Mouse (Mus musculus) C2C12 (cell line): ENCODE results near the gene Ppip5k2. TPM values are rescaled to one million over a fixed set of nuclear protein-coding genes. Genes with fewer than 3 reads are reported as not detected.

Experiments
- H3K27me3 ChIP-seq: one replicate; pipeline ENCODE4 v1.6.1; 2011; ENCODE audit not compliant: control insufficient read depth, insufficient read depth, insufficient read length
- H3K36me3 ChIP-seq: one replicate; pipeline ENCODE4 v1.6.1; 2011; ENCODE audit not compliant: control insufficient read depth, insufficient read depth
- H3K4me3 ChIP-seq: one replicate; pipeline ENCODE4 v1.5.1; 2011; ENCODE audit warnings: mild to moderate bottlenecking, control low read depth; ENCODE audit not compliant: poor library complexity, insufficient read depth, severe bottlenecking
- H3K79me2 ChIP-seq: one replicate; pipeline ENCODE4 v1.6.1; 2011; ENCODE audit not compliant: control insufficient read depth, insufficient read depth
- H3K79me3 ChIP-seq: one replicate; pipeline ENCODE4 v1.6.1; 2011; ENCODE audit warnings: low read depth, control low read depth
- H3ac ChIP-seq: one replicate; pipeline ENCODE3; 2011; ENCODE audit warnings: low read depth; ENCODE audit not compliant: control insufficient read depth, insufficient read length
- CEBPB ChIP-seq: IDR thresholded peaks from one replicate; pipeline ENCODE4 v1.6.1; 2011; ENCODE audit warnings: low read depth, mild to moderate bottlenecking, control low read depth, moderate library complexity
- CTCF ChIP-seq: IDR thresholded peaks from one replicate; pipeline ENCODE4 v1.5.1; 2011; ENCODE audit not compliant: control insufficient read depth, insufficient read depth, insufficient read length
- FOSL1 ChIP-seq: IDR thresholded peaks from one replicate; pipeline ENCODE4 v1.8.0; 2011; ENCODE audit warnings: mild to moderate bottlenecking, low read length; ENCODE audit not compliant: poor library complexity, insufficient read depth, severe bottlenecking
- MAX ChIP-seq: IDR thresholded peaks from one replicate; pipeline ENCODE4 v1.6.1; 2011; ENCODE audit warnings: mild to moderate bottlenecking, control low read depth
- MYOD1 ChIP-seq: IDR thresholded peaks from one replicate; pipeline ENCODE4 v1.6.1; 2011; ENCODE audit warnings: low read depth; ENCODE audit not compliant: control insufficient read depth, insufficient read length
- MYOG ChIP-seq: IDR thresholded peaks from one replicate; pipeline ENCODE4 v1.6.1; 2011; ENCODE audit not compliant: control insufficient read depth, insufficient read length; ENCODE audit errors: extremely low read depth
- USF1 ChIP-seq: IDR thresholded peaks from one replicate; pipeline ENCODE4 v1.6.1; 2011; ENCODE audit warnings: low read depth, mild to moderate bottlenecking, control low read depth, moderate library complexity
- polyA plus RNA-seq: library from polyadenylated mRNA; unstranded; fragments of >200 nt; fragmentation: generic; extraction: Trizol; gene quantifications from one replicate; pipeline ENCODE4 v1.2.1, GENCODE M21; 2012; ENCODE audit warnings: missing spikeins

Ppip5k2 gene
- polyA plus RNA-seq, 1 experiment, result 3.8 TPM

GRCm38 (mm10) chr1:97657786-97658185 lies 112.4 kb downstream of the Ppip5k2 start:
- TF ChIP-seq MYOG (no peak), FOSL1 (no peak), MYOD1 (no peak), CTCF (no peak), USF1 (no peak), MAX (no peak), CEBPB (no peak)
- H3K4me3 ChIP-seq, result no peak overlapping the region
- H3K79me2 ChIP-seq, result peaks cover 81% of the 10 kb centered on the region
- H3ac ChIP-seq, result no peak overlapping the region
- peaks cover 77% of the 10 kb centered on the region for H3K79me3 ChIP-seq
- no peaks in the 10 kb centered on the region for H3K36me3 ChIP-seq
- H3K27me3 ChIP-seq, result no peaks in the 10 kb centered on the region

GRCm38 (mm10) chr1:97657201-97657600 lies 113.0 kb downstream of the Ppip5k2 start:
- Histone ChIP-seq H3K79me2 (peaks cover 87% of the 10 kb centered on the region), H3K79me3 (peaks cover 82% of the 10 kb centered on the region), H3K27me3 (no peaks in the 10 kb centered on the region), H3ac (no peak overlapping the region), H3K36me3 (no peaks in the 10 kb centered on the region), H3K4me3 (no peak overlapping the region)
- TF ChIP-seq MAX (no peak), MYOG (no peak), FOSL1 (no peak), CEBPB (no peak), CTCF (no peak), MYOD1 (no peak), USF1 (no peak)

Other genes with a start within 250 kb of the Ppip5k2 start
- gene D1Ertd622e, start 108.3 kb downstream of the Ppip5k2 start, polyA plus RNA-seq, result 22.5 TPM
- 3.2 TPM for gene Gin1, start 239 bp downstream of the Ppip5k2 start, polyA plus RNA-seq